Mouse (Mus musculus): Measurements from ENCODE around the gene Lrr1.

GRCm38 (mm10) chr12:69122801-69123200 lies 45.8 kb upstream of the Lrr1 start:
- no peak for TF ChIP-seq POLR2A (IDR thresholded peaks at IDR 0.05; ENCODE audit: borderline replicate concordance, insufficient read depth, low read length)
- TF ChIP-seq CTCF (IDR thresholded peaks at IDR 0.05; ENCODE audit: borderline replicate concordance, insufficient read depth, low read depth, low read length): no peak
